Mouse (Mus musculus) cerebellum, adult 2 months (tissue): ENCODE data around the gene Ccdc194.

Experiments
- CTCF ChIP-seq: fragments of 200-500 bp; IDR thresholded peaks from 2 replicates; pipeline ENCODE4 v1.5.1; 2011; ENCODE audit warnings: low read depth, mild to moderate bottlenecking, control low read depth, low read length, moderate library complexity, borderline replicate concordance; ENCODE audit not compliant: insufficient read depth
- POLR2A ChIP-seq: fragments of 200-500 bp; IDR thresholded peaks from 2 replicates; pipeline ENCODE4 v1.6.1; 2011; ENCODE audit warnings: low read length, control low read depth, borderline replicate concordance; ENCODE audit not compliant: insufficient read depth

DNA sequence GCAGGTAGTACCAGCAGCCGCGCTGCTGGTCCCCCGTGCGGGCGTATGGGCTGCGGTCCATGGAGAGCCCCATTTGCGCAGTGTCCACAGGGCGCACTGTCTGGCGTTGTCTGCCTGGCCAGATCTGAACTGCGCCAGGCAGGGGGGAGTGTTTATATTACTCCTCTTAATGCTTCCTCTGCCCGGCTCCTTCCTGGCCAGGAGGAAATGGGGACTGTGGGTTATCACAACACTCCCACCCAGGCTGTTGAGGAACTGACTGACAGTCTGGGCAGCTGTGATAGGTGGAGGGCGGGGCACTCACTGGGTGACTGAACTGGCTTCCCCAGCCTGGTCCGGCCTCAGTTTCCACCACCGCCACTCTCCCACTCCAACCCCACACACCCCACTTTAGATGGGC, 13.9 kb downstream of the Ccdc194 start, which contains the start of gene Plvap:
- no peak for TF ChIP-seq POLR2A
- no peak for TF ChIP-seq CTCF
